Mouse (Mus musculus): ENCODE results near the gene Pkd1l1. TPM values are rescaled to one million over a fixed set of nuclear protein-coding genes. Genes with fewer than 3 reads are reported as not detected.
A peak's percentile ranks its signal among the peaks of the same experiment; 100 is the strongest.

The Pkd1l1 gene
- polyA plus RNA-seq, 2 experiments, result 0.04 to 0.11 TPM

DNA sequence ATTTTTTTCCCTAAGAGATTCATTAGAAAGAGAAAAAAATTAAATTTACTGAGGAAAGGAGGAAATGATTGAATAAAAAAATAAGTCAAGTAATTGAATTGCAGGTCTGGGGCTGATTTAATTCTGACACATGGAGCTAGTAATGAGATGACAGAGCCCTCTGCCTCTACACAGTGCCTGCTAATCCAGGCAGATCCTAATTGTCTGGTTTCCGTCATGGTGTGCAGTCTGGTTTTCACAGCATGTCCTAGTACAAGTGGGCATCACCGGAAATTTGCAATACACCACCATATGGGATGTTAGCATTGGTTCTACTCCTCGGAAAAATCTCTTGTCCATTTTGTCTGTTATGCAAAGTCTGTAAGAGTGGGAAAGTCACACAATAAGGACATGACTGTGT lies 168.9 kb downstream of the Pkd1l1 start:
- Histone ChIP-seq H3K36me3 (ENCODE audit: control insufficient read depth, insufficient read depth, low read length) (no peaks in the 10 kb centered on the region), H3K4me1 (ENCODE audit: control insufficient read depth, insufficient read depth, low read length) (no peaks in the 10 kb centered on the region), H3K4me2 (replicated peaks; ENCODE audit: low read depth, low read length, severe bottlenecking) (no peak overlapping the region), H3K9ac (ENCODE audit: low read depth, low read length, severe bottlenecking) (no peak overlapping the region), H3K27me3 (ENCODE audit: control insufficient read depth, insufficient read depth, low read length) (no peaks in the 10 kb centered on the region), H3K9me3 (ENCODE audit: control insufficient read depth, low read length) (no peaks in the 10 kb centered on the region), H3K4me3 (replicated peaks; ENCODE audit: low read length) (no peak overlapping the region), H3K27ac (replicated peaks; ENCODE audit: low read depth, low read length) (no peak overlapping the region)
- ATAC-seq (ENCODE audit: low FRiP score, low read depth) (no peak), DNase-seq (ENCODE audit: low spot score) (no peak)
- WGBS, result 68% methylated on average over 3 of the region's 3 CpGs
- no peak for TF ChIP-seq POLR2A (IDR thresholded peaks at IDR 0.05; ENCODE audit: borderline replicate concordance, extremely low read depth, insufficient read depth, insufficient read length)

DNA sequence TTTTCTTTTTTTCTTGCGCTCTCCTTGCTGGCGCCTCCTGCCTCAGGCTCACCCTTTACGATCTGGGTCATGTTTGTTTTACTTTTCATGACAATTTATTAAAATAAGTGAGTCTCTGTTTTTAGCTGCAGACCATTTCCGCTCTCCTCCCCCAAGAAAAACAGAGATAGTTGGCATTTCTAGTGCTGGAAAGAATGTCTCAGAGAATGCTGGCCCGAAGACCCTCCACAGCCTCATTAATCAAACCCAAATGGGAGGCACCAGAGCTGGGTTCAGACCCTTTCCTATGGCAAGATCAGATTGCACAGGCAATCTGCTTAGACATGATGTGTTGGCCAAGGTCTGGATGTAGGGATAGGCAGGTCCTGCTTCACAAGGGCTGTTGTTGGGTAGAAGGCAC lies 175.6 kb downstream of the Pkd1l1 start:
- TF ChIP-seq POLR2A (IDR thresholded peaks at IDR 0.05; ENCODE audit: borderline replicate concordance, extremely low read depth, insufficient read depth, insufficient read length), result no peak
- 33% methylated on average over 5 of the region's 5 CpGs for WGBS
- Histone ChIP-seq H3K27me3 (ENCODE audit: control insufficient read depth, insufficient read depth, low read length) (no peaks in the 10 kb centered on the region), H3K4me1 (ENCODE audit: control insufficient read depth, insufficient read depth, low read length) (peaks cover 12% of the 10 kb centered on the region), H3K36me3 (ENCODE audit: control insufficient read depth, insufficient read depth, low read length) (no peaks in the 10 kb centered on the region), H3K4me3 (replicated peaks; ENCODE audit: low read length) (no peak overlapping the region), H3K4me2 (replicated peaks; ENCODE audit: low read depth, low read length, severe bottlenecking) (no peak overlapping the region), H3K9ac (ENCODE audit: low read depth, low read length, severe bottlenecking) (no peak overlapping the region), H3K9me3 (ENCODE audit: control insufficient read depth, low read length) (no peaks in the 10 kb centered on the region), H3K27ac (replicated peaks; ENCODE audit: low read depth, low read length) (no peak overlapping the region)
- ATAC-seq (ENCODE audit: low FRiP score, low read depth) (no peak), DNase-seq (ENCODE audit: low spot score) (no peak)

DNA sequence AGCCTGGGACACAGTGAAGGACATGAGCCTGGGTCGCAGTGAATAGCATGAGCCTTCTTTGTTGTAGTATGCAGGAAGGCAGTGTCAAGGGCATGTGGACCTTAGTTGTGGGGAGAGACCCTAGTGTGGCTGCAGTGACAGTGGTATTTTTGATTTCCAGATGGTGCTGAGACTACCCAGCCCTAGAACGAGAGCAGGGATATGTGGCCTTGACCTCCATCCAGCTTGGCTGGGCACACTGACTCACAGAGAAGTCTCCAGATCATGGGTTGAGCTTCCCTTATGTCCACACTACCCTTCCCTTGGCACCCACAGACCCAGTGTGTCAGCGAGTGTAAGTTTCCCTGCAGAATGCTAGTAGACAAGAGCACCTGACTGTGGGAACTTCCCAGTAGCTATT lies 178.0 kb downstream of the Pkd1l1 start:
- no peak overlapping the region for H3K27ac ChIP-seq (replicated peaks; ENCODE audit: low read depth, low read length)
- H3K4me1 ChIP-seq (ENCODE audit: control insufficient read depth, insufficient read depth, low read length), result peaks cover 32% of the 10 kb centered on the region
- 92% methylated on average over 3 of the region's 3 CpGs for WGBS
- H3K9ac ChIP-seq (ENCODE audit: low read depth, low read length, severe bottlenecking), result no peak overlapping the region
- H3K4me2 ChIP-seq (replicated peaks; ENCODE audit: low read depth, low read length, severe bottlenecking), result no peak overlapping the region
- no peak overlapping the region for H3K4me3 ChIP-seq (replicated peaks; ENCODE audit: low read length)
- H3K36me3 ChIP-seq (ENCODE audit: control insufficient read depth, insufficient read depth, low read length), result no peaks in the 10 kb centered on the region
- no peak for TF ChIP-seq POLR2A (IDR thresholded peaks at IDR 0.05; ENCODE audit: borderline replicate concordance, extremely low read depth, insufficient read depth, insufficient read length)
- DNase-seq (ENCODE audit: low spot score) (no peak), ATAC-seq (ENCODE audit: low FRiP score, low read depth) (no peak)
- H3K27me3 ChIP-seq (ENCODE audit: control insufficient read depth, insufficient read depth, low read length), result no peaks in the 10 kb centered on the region
- no peaks in the 10 kb centered on the region for H3K9me3 ChIP-seq (ENCODE audit: control insufficient read depth, low read length)

DNA sequence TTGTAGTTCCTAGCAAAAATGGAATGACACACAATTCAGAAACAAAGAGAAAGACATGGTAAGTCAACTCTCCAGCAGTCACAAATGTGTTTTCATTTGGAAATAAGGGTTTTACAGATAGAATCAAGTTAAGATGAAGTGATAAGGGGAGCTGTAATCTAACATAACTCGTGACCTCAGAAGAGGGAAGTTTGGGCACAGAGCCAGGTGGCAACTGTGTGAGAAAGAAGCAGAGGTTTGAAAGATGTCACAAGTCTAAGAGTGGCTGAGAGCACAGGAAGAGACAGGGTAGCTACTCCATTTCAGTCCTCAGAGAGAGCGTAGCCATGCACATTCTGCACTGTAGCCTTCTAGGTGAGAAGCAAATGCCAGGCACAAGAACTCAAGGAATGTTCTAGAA lies 180.9 kb downstream of the Pkd1l1 start:
- no peak for TF ChIP-seq POLR2A (IDR thresholded peaks at IDR 0.05; ENCODE audit: borderline replicate concordance, extremely low read depth, insufficient read depth, insufficient read length)
- H3K4me1 ChIP-seq (ENCODE audit: control insufficient read depth, insufficient read depth, low read length), result peaks cover 45% of the 10 kb centered on the region
- no peak overlapping the region for H3K9ac ChIP-seq (ENCODE audit: low read depth, low read length, severe bottlenecking)
- H3K27me3 ChIP-seq (ENCODE audit: control insufficient read depth, insufficient read depth, low read length), result no peaks in the 10 kb centered on the region
- no peaks in the 10 kb centered on the region for H3K9me3 ChIP-seq (ENCODE audit: control insufficient read depth, low read length)
- ATAC-seq (ENCODE audit: low FRiP score, low read depth) (no peak), DNase-seq (ENCODE audit: low spot score) (no peak)
- no peaks in the 10 kb centered on the region for H3K36me3 ChIP-seq (ENCODE audit: control insufficient read depth, insufficient read depth, low read length)
- no peak overlapping the region for H3K27ac ChIP-seq (replicated peaks; ENCODE audit: low read depth, low read length)
- H3K4me2 ChIP-seq (replicated peaks; ENCODE audit: low read depth, low read length, severe bottlenecking), result no peak overlapping the region
- 61% methylated on average over 2 of the region's 2 CpGs for WGBS
- H3K4me3 ChIP-seq (replicated peaks; ENCODE audit: low read length), result no peak overlapping the region

DNA sequence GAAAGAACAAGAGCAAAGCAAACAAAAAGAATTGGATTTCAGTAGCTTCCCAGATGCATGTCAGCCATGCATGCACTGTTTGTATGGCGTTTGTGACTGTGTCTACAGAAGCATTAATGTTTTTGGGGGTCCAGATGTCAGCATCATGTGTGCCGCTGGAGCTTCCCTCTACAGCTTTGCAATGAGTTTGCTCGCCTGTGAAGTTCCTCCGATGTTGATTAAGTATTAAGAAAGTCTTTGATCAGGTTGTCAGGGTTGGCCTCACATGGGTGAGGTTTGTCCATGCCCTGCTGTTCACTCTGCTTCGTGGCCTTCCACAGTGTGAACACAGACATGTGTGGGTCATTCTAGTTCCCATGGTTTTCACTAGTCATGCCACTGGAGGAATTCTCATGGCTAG lies 183.9 kb downstream of the Pkd1l1 start:
- WGBS, result 71% methylated on average over 5 of the region's 5 CpGs
- Histone ChIP-seq H3K27me3 (ENCODE audit: control insufficient read depth, insufficient read depth, low read length) (no peaks in the 10 kb centered on the region), H3K4me2 (replicated peaks; ENCODE audit: low read depth, low read length, severe bottlenecking) (no peak overlapping the region), H3K4me1 (ENCODE audit: control insufficient read depth, insufficient read depth, low read length) (peaks cover 48% of the 10 kb centered on the region), H3K36me3 (ENCODE audit: control insufficient read depth, insufficient read depth, low read length) (no peaks in the 10 kb centered on the region), H3K9me3 (ENCODE audit: control insufficient read depth, low read length) (no peaks in the 10 kb centered on the region), H3K4me3 (replicated peaks; ENCODE audit: low read length) (no peak overlapping the region), H3K9ac (ENCODE audit: low read depth, low read length, severe bottlenecking) (no peak overlapping the region), H3K27ac (replicated peaks; ENCODE audit: low read depth, low read length) (peak overlapping the region; percentile 76)
- DNase-seq (ENCODE audit: low spot score) (no peak), ATAC-seq (ENCODE audit: low FRiP score, low read depth) (no peak)
- no peak for TF ChIP-seq POLR2A (IDR thresholded peaks at IDR 0.05; ENCODE audit: borderline replicate concordance, extremely low read depth, insufficient read depth, insufficient read length)

DNA sequence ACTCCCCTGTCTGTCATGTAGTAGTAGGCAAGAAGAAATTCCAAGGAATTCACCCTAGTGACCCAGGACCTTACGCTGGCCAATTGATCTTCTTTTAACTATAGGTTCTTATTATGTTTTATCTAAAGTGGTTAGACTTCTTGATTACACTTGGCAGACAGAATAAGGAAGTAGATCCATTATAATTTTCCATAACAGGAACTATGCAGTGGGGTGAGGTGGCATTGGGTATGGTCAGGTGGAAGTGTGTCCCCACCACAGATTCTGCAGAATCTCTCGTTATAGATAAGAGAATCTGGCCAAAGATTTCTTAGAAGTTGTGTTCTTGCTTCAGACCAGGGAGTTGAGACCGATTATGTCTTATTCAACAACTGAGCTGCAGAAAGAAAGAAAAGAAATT lies 185.5 kb downstream of the Pkd1l1 start:
- Histone ChIP-seq H3K36me3 (ENCODE audit: control insufficient read depth, insufficient read depth, low read length) (no peaks in the 10 kb centered on the region), H3K27ac (replicated peaks; ENCODE audit: low read depth, low read length) (no peak overlapping the region), H3K27me3 (ENCODE audit: control insufficient read depth, insufficient read depth, low read length) (no peaks in the 10 kb centered on the region), H3K9me3 (ENCODE audit: control insufficient read depth, low read length) (no peaks in the 10 kb centered on the region), H3K4me3 (replicated peaks; ENCODE audit: low read length) (no peak overlapping the region), H3K4me1 (ENCODE audit: control insufficient read depth, insufficient read depth, low read length) (peaks cover 48% of the 10 kb centered on the region), H3K9ac (ENCODE audit: low read depth, low read length, severe bottlenecking) (no peak overlapping the region), H3K4me2 (replicated peaks; ENCODE audit: low read depth, low read length, severe bottlenecking) (no peak overlapping the region)
- no peak for DNase-seq (ENCODE audit: low spot score)
- ATAC-seq (ENCODE audit: low FRiP score, low read depth), result no peak
- TF ChIP-seq POLR2A (IDR thresholded peaks at IDR 0.05; ENCODE audit: borderline replicate concordance, extremely low read depth, insufficient read depth, insufficient read length), result no peak
- 94% methylated on average over 3 of the region's 3 CpGs for WGBS

All from limb, embryonic 14.5 days (tissue).